16 mouse cellular contexts compared by ENCODE assay signal in genomic region chr19:55938254-55939046, GRCm38 (mm10).
DNase-seq lines count a peak whose midpoint lies in the region; ATAC-seq and TF ChIP-seq lines count a peak whose summit lies in the region.
"Had no signal": no experiment of that assay in that cellular context is flagged by ENCODE, and none has a peak within 500 bp of the region (broad histone marks: within the 10 kb centered on the region; RNA-seq: fewer than 3 reads in every experiment).

No protein-coding gene starts in this region.

- intact Hi-C loops in heart, postnatal 25 days (cut with DNase I) = no loop called here

- ATAC-seq in heart, embryonic 12.5 days (ENCODE audit: insufficient number of reproducible peaks, low FRiP score) = peak; percentile 51; the same call in 1 of the 2 replicates
- peak; percentile 76 for ATAC-seq in G1E (ENCODE audit: extremely low read depth, insufficient number of reproducible peaks, low FRiP score, poor library complexity, severe bottlenecking)
- peak; percentile 79 for ATAC-seq in liver, embryonic 12.5 days

- H3K4me2 ChIP-seq in heart, embryonic 12.5 days = no peak overlapping the region
- peak overlapping the region; percentile 70 for H3K4me2 ChIP-seq in liver, embryonic 12.5 days
- H3K4me2 ChIP-seq: embryonic facial prominence, embryonic 12.5 days; forebrain, embryonic 12.5 days; midbrain, embryonic 12.5 days had no signal

- no peaks in the 10 kb centered on the region for H3K36me3 ChIP-seq in heart, embryonic 12.5 days
- H3K36me3 ChIP-seq in G1E (replicated peaks) = no peaks in the 10 kb centered on the region
- H3K36me3 ChIP-seq in liver, embryonic 12.5 days = peaks cover 3% of the 10 kb centered on the region; the same call in 1 of the 2 replicates
- H3K36me3 ChIP-seq: embryonic facial prominence, embryonic 12.5 days; forebrain, embryonic 12.5 days; midbrain, embryonic 12.5 days had no signal

- H3K9me3 ChIP-seq in heart, embryonic 12.5 days (replicated peaks) = no peaks in the 10 kb centered on the region
- peaks cover 2% of the 10 kb centered on the region for H3K9me3 ChIP-seq in G1E (replicated peaks)
- H3K9me3 ChIP-seq in liver, embryonic 12.5 days (replicated peaks) = no peaks in the 10 kb centered on the region
- H3K9me3 ChIP-seq: embryonic facial prominence, embryonic 12.5 days; forebrain, embryonic 12.5 days; midbrain, embryonic 12.5 days had no signal

- no peak overlapping the region for H3K4me3 ChIP-seq in heart, embryonic 12.5 days
- peak overlapping the region; percentile 30; the same call in 1 of the 2 replicates for H3K4me3 ChIP-seq in G1E (ENCODE audit: low read depth, low read length)
- H3K4me3 ChIP-seq in liver, embryonic 12.5 days = peak overlapping the region; percentile 54
- H3K4me3 ChIP-seq: embryonic facial prominence, embryonic 12.5 days; forebrain, embryonic 12.5 days; midbrain, embryonic 12.5 days; myocyte had no signal

- no peak overlapping the region for H3K9ac ChIP-seq in heart, embryonic 12.5 days
- peak overlapping the region; percentile 75 for H3K9ac ChIP-seq in liver, embryonic 12.5 days
- H3K9ac ChIP-seq: embryonic facial prominence, embryonic 12.5 days; forebrain, embryonic 12.5 days; midbrain, embryonic 12.5 days had no signal

- 73% methylated on average over 21 of the region's 21 CpGs for WGBS in heart, embryonic 12.5 days
- 50% methylated on average over 21 of the region's 21 CpGs for WGBS in liver, embryonic 12.5 days (ENCODE audit: insufficient replicate concordance)

- H3K27me3 ChIP-seq in heart, embryonic 12.5 days (replicated peaks) = no peaks in the 10 kb centered on the region
- H3K27me3 ChIP-seq in G1E (ENCODE audit: insufficient read depth, low read length) = no peaks in the 10 kb centered on the region
- H3K27me3 ChIP-seq in liver, embryonic 12.5 days (replicated peaks) = no peaks in the 10 kb centered on the region
- H3K27me3 ChIP-seq: embryonic facial prominence, embryonic 12.5 days; midbrain, embryonic 12.5 days had no signal

- no peak for TF ChIP-seq CTCF in G1E (IDR thresholded peaks at IDR 0.05; ENCODE audit: low read depth, low read length)

- no peak overlapping the region for H3K27ac ChIP-seq in heart, embryonic 12.5 days (ENCODE audit: poor library complexity, severe bottlenecking)
- H3K27ac ChIP-seq in liver, embryonic 12.5 days = peak overlapping the region; percentile 100
- H3K27ac ChIP-seq: embryonic facial prominence, embryonic 12.5 days; forebrain, embryonic 12.5 days; kidney, postnatal 0 days; midbrain, embryonic 12.5 days had no signal

- no peak for DNase-seq in heart, postnatal 25 days (ENCODE audit: low spot score)
- DNase-seq in G1E (ENCODE audit: low spot score) = peak; percentile 34
- DNase-seq in c-Kit-positive CD71-positive TER-119-negative erythroid progenitor cells, embryonic 14.5 days (ENCODE audit: low read depth) = peak; percentile 85
- DNase-seq in urinary bladder, adult 18-20 months (ENCODE audit: low spot score in 2 of 2) = no peak
- DNase-seq in right cerebral cortex, postnatal 4 days = no peak
- DNase-seq in cerebellum, postnatal 14 days = no peak
- DNase-seq: adrenal gland, adult 8-10 months; cerebellum, postnatal 36 days; right cerebral cortex, adult 18-20 months had no signal

- H3K4me1 ChIP-seq in heart, embryonic 12.5 days (replicated peaks) = peaks cover 35% of the 10 kb centered on the region
- peaks cover 54% of the 10 kb centered on the region for H3K4me1 ChIP-seq in G1E (ENCODE audit: insufficient read depth, low read depth, low read length)
- H3K4me1 ChIP-seq in liver, embryonic 12.5 days = peaks cover 90% of the 10 kb centered on the region

Comparison
In these comparisons a context has a peak if more than half of its experiments do, and no peak if none do; other contexts are left out.
1. DNase-seq: peak in G1E (single experiment) and c-Kit-positive CD71-positive TER-119-negative erythroid progenitor cells, embryonic 14.5 days (single experiment); none in heart, postnatal 25 days (single experiment), urinary bladder, adult 18-20 months (0 of 2), right cerebral cortex, postnatal 4 days (single experiment) and cerebellum, postnatal 14 days (0 of 2).
2. Peak in every context shown above with its lines, with median percentiles within 50 percentile points of each other: ATAC-seq.